Comparison of ENCODE assay signal across 10 mouse cellular contexts in the genomic region with DNA sequence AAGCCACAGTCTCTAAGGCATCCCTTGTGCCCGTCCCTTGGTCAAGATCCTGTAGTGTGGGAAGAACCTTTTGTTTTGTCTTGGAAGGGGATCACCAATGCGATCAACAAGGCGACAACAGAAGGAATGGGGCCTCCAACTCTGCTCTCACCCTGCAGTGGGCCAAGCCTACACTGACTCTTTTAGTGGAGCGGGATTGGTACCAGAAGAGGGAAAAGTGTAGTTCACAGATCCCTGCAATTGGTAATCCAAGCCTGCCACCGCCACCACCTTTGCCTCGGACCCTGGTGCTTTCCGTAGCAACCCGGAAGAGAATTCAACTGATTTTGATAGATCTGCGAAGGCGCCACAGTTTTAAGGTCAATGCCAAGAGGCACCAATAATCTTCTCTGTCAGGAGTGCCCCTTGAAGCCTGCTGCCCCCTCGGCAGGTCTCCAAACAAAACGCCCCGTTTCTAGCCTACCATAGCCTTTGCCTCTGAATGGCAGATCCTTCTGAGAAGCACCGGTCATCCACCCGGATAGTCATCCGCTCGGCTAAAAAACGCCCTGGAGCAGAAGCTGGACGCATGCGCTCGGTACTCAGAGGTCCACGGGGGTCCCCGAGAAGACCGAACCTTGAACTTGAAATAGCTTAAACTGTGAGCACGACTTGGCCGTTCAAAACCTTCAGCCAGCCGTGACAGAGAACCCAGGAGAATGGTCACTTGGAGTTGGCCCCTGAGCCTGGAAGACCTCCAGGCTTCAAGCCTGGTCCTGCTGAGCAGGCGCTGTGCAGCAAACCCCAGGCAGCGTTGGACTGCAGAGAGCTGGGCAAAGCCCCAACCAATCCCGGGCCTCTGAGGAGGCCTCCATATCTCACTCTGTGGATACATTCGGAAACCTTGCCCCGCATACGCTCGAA. TPM values are rescaled to one million over a fixed set of nuclear protein-coding genes. Genes with fewer than 3 reads are reported as not detected.
DNase-seq lines count a peak whose midpoint lies in the region; ATAC-seq and TF ChIP-seq lines count a peak whose summit lies in the region.
"Had no signal": no experiment of that assay in that cellular context is flagged by ENCODE, and none has a peak within 500 bp of the region (broad histone marks: within the 10 kb centered on the region; RNA-seq: fewer than 3 reads in every experiment).

No protein-coding gene starts in this region.

- H3K36me3 ChIP-seq in intestine, postnatal 0 days (ENCODE audit: control insufficient read depth, insufficient read depth): no peaks in the 10 kb centered on the region
- H3K36me3 ChIP-seq in intestine, embryonic 16.5 days (ENCODE audit: control insufficient read depth, insufficient read depth, low read length): no peaks in the 10 kb centered on the region
- H3K36me3 ChIP-seq in midbrain, postnatal 0 days (ENCODE audit: insufficient read depth, low read length): no peaks in the 10 kb centered on the region
- H3K36me3 ChIP-seq in midbrain, embryonic 16.5 days (ENCODE audit: control insufficient read depth, insufficient read depth, low read length): no peaks in the 10 kb centered on the region
- H3K36me3 ChIP-seq: midbrain, embryonic 15.5 days had no signal

- no peak for ATAC-seq in intestine, postnatal 0 days
- ATAC-seq in intestine, embryonic 16.5 days: no peak
- ATAC-seq in midbrain, postnatal 0 days (ENCODE audit: low FRiP score): no peak
- ATAC-seq in midbrain, embryonic 16.5 days: no peak
- ATAC-seq: midbrain, embryonic 15.5 days had no signal

- WGBS in intestine, postnatal 0 days: 2% methylated on average over 34 of the region's 34 CpGs
- 1% methylated on average over 34 of the region's 34 CpGs for WGBS in intestine, embryonic 16.5 days
- 2% methylated on average over 34 of the region's 34 CpGs for WGBS in midbrain, postnatal 0 days
- WGBS in midbrain, embryonic 16.5 days: 2% methylated on average over 34 of the region's 34 CpGs

- peaks cover 98% of the 10 kb centered on the region for H3K27me3 ChIP-seq in intestine, postnatal 0 days (replicated peaks; ENCODE audit: control insufficient read depth, insufficient read depth, low read length)
- H3K27me3 ChIP-seq in intestine, embryonic 16.5 days (replicated peaks; ENCODE audit: control insufficient read depth, insufficient read depth, low read length): peaks cover 89% of the 10 kb centered on the region
- peaks cover 87% of the 10 kb centered on the region for H3K27me3 ChIP-seq in midbrain, postnatal 0 days (ENCODE audit: insufficient read depth, low read length)
- peaks cover 65% of the 10 kb centered on the region for H3K27me3 ChIP-seq in midbrain, embryonic 16.5 days (ENCODE audit: control insufficient read depth, insufficient read depth, low read depth, low read length)

- no peak overlapping the region for H3K27ac ChIP-seq in intestine, postnatal 0 days (ENCODE audit: low read depth, low read length)
- H3K27ac ChIP-seq in intestine, embryonic 16.5 days (ENCODE audit: low read length): no peak overlapping the region
- H3K27ac ChIP-seq in midbrain, postnatal 0 days (ENCODE audit: low read depth, low read length): no peak overlapping the region
- no peak overlapping the region for H3K27ac ChIP-seq in midbrain, embryonic 16.5 days (ENCODE audit: low read length)
- H3K27ac ChIP-seq: midbrain, embryonic 15.5 days had no signal

- no peaks in the 10 kb centered on the region for H3K4me1 ChIP-seq in intestine, postnatal 0 days (replicated peaks; ENCODE audit: control insufficient read depth, insufficient read depth, low read length)
- H3K4me1 ChIP-seq in intestine, embryonic 16.5 days (ENCODE audit: control insufficient read depth, insufficient read depth, low read length): peaks cover 19% of the 10 kb centered on the region
- H3K4me1 ChIP-seq in midbrain, postnatal 0 days (ENCODE audit: insufficient read depth, low read length): peaks cover 4% of the 10 kb centered on the region; the same call in 1 of the 2 replicates
- H3K4me1 ChIP-seq in midbrain, embryonic 16.5 days (ENCODE audit: control insufficient read depth, insufficient read depth, low read length): peaks cover 13% of the 10 kb centered on the region

- H3K9me3 ChIP-seq in intestine, postnatal 0 days (ENCODE audit: control insufficient read depth): no peaks in the 10 kb centered on the region
- no peaks in the 10 kb centered on the region for H3K9me3 ChIP-seq in intestine, embryonic 16.5 days (ENCODE audit: control insufficient read depth, low read length)
- no peaks in the 10 kb centered on the region for H3K9me3 ChIP-seq in midbrain, postnatal 0 days (ENCODE audit: low read length)
- no peaks in the 10 kb centered on the region for H3K9me3 ChIP-seq in midbrain, embryonic 16.5 days (replicated peaks; ENCODE audit: control insufficient read depth, low read length, poor library complexity, severe bottlenecking)
- H3K9me3 ChIP-seq: midbrain, embryonic 15.5 days had no signal

- H3K9ac ChIP-seq in intestine, postnatal 0 days (ENCODE audit: low read depth, low read length): no peak overlapping the region
- H3K9ac ChIP-seq in intestine, embryonic 16.5 days (ENCODE audit: low read depth, low read length): no peak overlapping the region
- H3K9ac ChIP-seq in midbrain, postnatal 0 days (replicated peaks; ENCODE audit: low read length, poor library complexity, severe bottlenecking): no peak overlapping the region
- H3K9ac ChIP-seq in midbrain, embryonic 16.5 days (ENCODE audit: low read depth, low read length): no peak overlapping the region
- H3K9ac ChIP-seq: midbrain, embryonic 15.5 days had no signal

- H3K4me3 ChIP-seq in intestine, postnatal 0 days (ENCODE audit: low read depth, low read length): 0 out of 2 replicates have a peak overlapping the region, but pooled peaks have one; percentile 7
- no peak overlapping the region for H3K4me3 ChIP-seq in intestine, embryonic 16.5 days (ENCODE audit: low read length)
- no peak overlapping the region for H3K4me3 ChIP-seq in midbrain, postnatal 0 days (ENCODE audit: low read depth, low read length)
- H3K4me3 ChIP-seq in midbrain, embryonic 16.5 days (ENCODE audit: low read depth, low read length): no peak overlapping the region
- H3K4me3 ChIP-seq: midbrain, embryonic 15.5 days had no signal

- DNase-seq in cerebellum, postnatal 25 days: peak; percentile 39 to 42
- no peak for DNase-seq in cerebellum, adult 11-12 months
- DNase-seq in midbrain, postnatal 0 days (ENCODE audit: low spot score): peak; percentile 31
- peak; percentile 66 for DNase-seq in testis, postnatal 14 days (ENCODE audit: low spot score)
- no peak for DNase-seq in c-Kit-positive CD71-positive TER-119-positive erythroid progenitor cells, embryonic 14.5 days (ENCODE audit: low spot score)

- no peak for TF ChIP-seq CTCF in intestine, postnatal 0 days (IDR thresholded peaks at IDR 0.05; ENCODE audit: low read depth)
- no peak for TF ChIP-seq CTCF in midbrain, postnatal 0 days (IDR thresholded peaks at IDR 0.05)

- no peak overlapping the region for H3K4me2 ChIP-seq in intestine, postnatal 0 days (replicated peaks; ENCODE audit: low read depth)
- H3K4me2 ChIP-seq in intestine, embryonic 16.5 days (ENCODE audit: low read depth, low read length): no peak overlapping the region
- H3K4me2 ChIP-seq in midbrain, postnatal 0 days (ENCODE audit: low read depth, low read length, poor library complexity, severe bottlenecking): no peak overlapping the region
- H3K4me2 ChIP-seq in midbrain, embryonic 16.5 days (ENCODE audit: low read length): no peak overlapping the region
- H3K4me2 ChIP-seq: midbrain, embryonic 15.5 days had no signal

RNA-seq across cellular contexts. Expression of a gene that starts 3.4 kb away (rescaled TPM):
- polyA plus RNA-seq in intestine, postnatal 0 days (2015; fragmentation: Nextera tagmentation; extraction: Ambion mirVana): not detected in 2 replicates
- not detected in 2 replicates for polyA plus RNA-seq in intestine, embryonic 16.5 days (2015; fragmentation: Nextera tagmentation; extraction: Ambion mirVana)
- not detected in 2 replicates for total RNA-seq in midbrain, postnatal 0 days (2014; rRNA removed)
- polyA plus RNA-seq in midbrain, postnatal 0 days (2015; fragmentation: Nextera tagmentation; extraction: Ambion mirVana): not detected in 2 replicates
- polyA plus RNA-seq in midbrain, embryonic 16.5 days (2015; fragmentation: Nextera tagmentation; extraction: Ambion mirVana): 0.16 TPM in 1 of 2 replicates, not detected in the other
- total RNA-seq: left cerebral cortex, adult 8-10 months had no signal

RNA-seq across cellular contexts. Expression of a gene that starts 28.3 kb away (rescaled TPM):
- not detected in 2 replicates for polyA plus RNA-seq in intestine, postnatal 0 days (2015; fragmentation: Nextera tagmentation; extraction: Ambion mirVana)
- polyA plus RNA-seq in intestine, embryonic 16.5 days (2015; fragmentation: Nextera tagmentation; extraction: Ambion mirVana): not detected in 2 replicates
- total RNA-seq in midbrain, postnatal 0 days (2014; rRNA removed): 0.77 TPM in 1 of 2 replicates, not detected in the other
- polyA plus RNA-seq in midbrain, postnatal 0 days (2015; fragmentation: Nextera tagmentation; extraction: Ambion mirVana): 0.07 TPM in 1 of 2 replicates, not detected in the other
- not detected in 2 replicates for polyA plus RNA-seq in midbrain, embryonic 16.5 days (2015; fragmentation: Nextera tagmentation; extraction: Ambion mirVana)
- total RNA-seq: left cerebral cortex, adult 8-10 months had no signal
- polyA plus RNA-seq: midbrain, embryonic 15.5 days had no signal

RNA-seq across cellular contexts. Expression of a gene that starts 36.8 kb away (rescaled TPM):
- not detected in 2 replicates for polyA plus RNA-seq in intestine, postnatal 0 days (2015; fragmentation: Nextera tagmentation; extraction: Ambion mirVana)
- polyA plus RNA-seq in intestine, embryonic 16.5 days (2015; fragmentation: Nextera tagmentation; extraction: Ambion mirVana): not detected in 2 replicates
- 0.16 TPM in 1 of 2 replicates, not detected in the other for total RNA-seq in midbrain, postnatal 0 days (2014; rRNA removed)
- not detected in 2 replicates for polyA plus RNA-seq in midbrain, postnatal 0 days (2015; fragmentation: Nextera tagmentation; extraction: Ambion mirVana)
- not detected in 2 replicates for polyA plus RNA-seq in midbrain, embryonic 16.5 days (2015; fragmentation: Nextera tagmentation; extraction: Ambion mirVana)
- polyA plus RNA-seq: midbrain, embryonic 15.5 days had no signal

RNA-seq across cellular contexts. Expression of a gene that starts 48.0 kb away (rescaled TPM):
- not detected in 2 replicates for polyA plus RNA-seq in intestine, postnatal 0 days (2015; fragmentation: Nextera tagmentation; extraction: Ambion mirVana)
- polyA plus RNA-seq in intestine, embryonic 16.5 days (2015; fragmentation: Nextera tagmentation; extraction: Ambion mirVana): not detected in 2 replicates
- not detected in 2 replicates for total RNA-seq in midbrain, postnatal 0 days (2014; rRNA removed)
- polyA plus RNA-seq in midbrain, postnatal 0 days (2015; fragmentation: Nextera tagmentation; extraction: Ambion mirVana): 0.10 and 0.12 TPM in 2 replicates
- 0.25 and 0.29 TPM in 2 replicates for polyA plus RNA-seq in midbrain, embryonic 16.5 days (2015; fragmentation: Nextera tagmentation; extraction: Ambion mirVana)
- total RNA-seq: left cerebral cortex, adult 8-10 months had no signal

RNA-seq across cellular contexts. Expression of a gene that starts 58.5 kb away (rescaled TPM):
- 4.5 and 5.3 TPM in 2 replicates for polyA plus RNA-seq in intestine, postnatal 0 days (2015; fragmentation: Nextera tagmentation; extraction: Ambion mirVana)
- polyA plus RNA-seq in intestine, embryonic 16.5 days (2015; fragmentation: Nextera tagmentation; extraction: Ambion mirVana): 0.12 and 0.32 TPM in 2 replicates
- total RNA-seq in midbrain, postnatal 0 days (2014; rRNA removed): not detected in 2 replicates
- polyA plus RNA-seq in midbrain, postnatal 0 days (2015; fragmentation: Nextera tagmentation; extraction: Ambion mirVana): 0.12 and 0.19 TPM in 2 replicates
- polyA plus RNA-seq in midbrain, embryonic 16.5 days (2015; fragmentation: Nextera tagmentation; extraction: Ambion mirVana): not detected in 2 replicates
- total RNA-seq: left cerebral cortex, adult 8-10 months had no signal
- polyA plus RNA-seq: midbrain, embryonic 15.5 days had no signal

Comparison
In these comparisons a context has a peak if more than half of its experiments do, and no peak if none do; other contexts are left out.
1. DNase-seq: peak in cerebellum, postnatal 25 days (2 of 2), midbrain, postnatal 0 days (single experiment) and testis, postnatal 14 days (single experiment); none in cerebellum, adult 11-12 months (single experiment) and c-Kit-positive CD71-positive TER-119-positive erythroid progenitor cells, embryonic 14.5 days (single experiment).